Mouse (Mus musculus) liver, embryonic 14.5 days (tissue): ENCODE data around the gene Fam117b. TPM values are rescaled to one million over a fixed set of nuclear protein-coding genes. Genes with fewer than 3 reads are reported as not detected.

Source experiments
- ATAC-seq: fragments of 200-750 bp; cut with Nextera tagmentation; 2 replicates; pipeline ENCODE4 v1.8.0; 2017; ENCODE audit warnings: moderate number of reproducible peaks, mild to moderate bottlenecking, moderate library complexity; ENCODE audit not compliant: insufficient read depth
- DNase-seq, 3 experiments: peaks; one replicate each; pipeline ENCODE4 v3.0.0-alpha.2; 2012 to 2013; ENCODE audit warnings: low read depth in 3 of 3, low spot score in 3 of 3
- H3K27ac ChIP-seq: fragments of 300-500 bp; sonication (generic); 2 replicates; pipeline ENCODE4 v1.5.1; 2014; ENCODE audit warnings: moderate library complexity, mild to moderate bottlenecking, control low read depth, inconsistent platforms
- H3K27me3 ChIP-seq: fragments of 300-500 bp; sonication (generic); 2 replicates; pipeline ENCODE4 v1.6.1; 2014; ENCODE audit warnings: mild to moderate bottlenecking, low read length, moderate library complexity; ENCODE audit not compliant: control insufficient read depth, insufficient read depth
- H3K36me3 ChIP-seq: fragments of 300-500 bp; sonication (generic); replicated peaks from 2 replicates; pipeline ENCODE4 v1.6.1; 2014; ENCODE audit warnings: low read depth; ENCODE audit not compliant: control insufficient read depth, insufficient read depth
- H3K4me1 ChIP-seq, 2 experiments: fragments of 200-500 bp in 1 of 2; fragments of 300-500 bp in 1 of 2; sonication (generic) in 1 of 2; replicated peaks; 2 replicates each; pipeline ENCODE4 v1.6.1; 2012 to 2014; ENCODE audit warnings: antibody characterized with exemption in 1 of 2, inconsistent platforms in 1 of 2, low read length in 1 of 2; ENCODE audit not compliant: control insufficient read depth in 2 of 2, insufficient read depth in 2 of 2
- H3K4me2 ChIP-seq: fragments of 300-500 bp; sonication (generic); 2 replicates; pipeline ENCODE4 v1.6.1; 2014; ENCODE audit warnings: low read depth, mild to moderate bottlenecking, control low read depth, moderate library complexity
- H3K4me3 ChIP-seq, 2 experiments: fragments of 200-500 bp in 1 of 2; fragments of 300-500 bp in 1 of 2; sonication (generic) in 1 of 2; 2 replicates each; pipeline ENCODE4 v1.5.1; 2012 to 2014; ENCODE audit warnings: low read depth in 2 of 2, low read length in 2 of 2, mild to moderate bottlenecking in 2 of 2, control low read depth in 1 of 2, inconsistent platforms in 1 of 2, moderate library complexity in 1 of 2; ENCODE audit not compliant: insufficient read depth in 1 of 2
- H3K9ac ChIP-seq: fragments of 300-500 bp; sonication (generic); replicated peaks from 2 replicates; pipeline ENCODE4 v1.6.1; 2014; ENCODE audit warnings: mild to moderate bottlenecking, control low read depth, moderate library complexity
- H3K9me3 ChIP-seq: fragments of 300-500 bp; sonication (generic); 2 replicates; pipeline ENCODE4 v1.6.1; 2016; ENCODE audit warnings: low read length, mixed read lengths; ENCODE audit not compliant: control insufficient read depth
- CTCF ChIP-seq: IDR thresholded peaks from 2 replicates; pipeline ENCODE4 v1.5.1; 2016; ENCODE audit warnings: antibody characterized with exemption, low read depth, control low read depth
- EP300 ChIP-seq: IDR thresholded peaks from 2 replicates; pipeline ENCODE4 v1.6.1; 2016; ENCODE audit warnings: antibody characterized with exemption, low read depth
- WGBS: fragments of 180-500 bp; shearing (Covaris S2); extraction: QIAGEN DNeasy Blood & Tissue Kit; methylation state at CpG from one replicate; pipeline ENCODE4 v1.1.7; 2014; ENCODE audit not compliant: insufficient replicate concordance; 5-methylcytosine and 5-hydroxymethylcytosine counted together
- polyA plus RNA-seq, 2 experiments: library from polyadenylated mRNA; depleted of rRNA in 1 of 2; stranded (reverse) in 1 of 2; unstranded in 1 of 2; fragments of >200 nt; fragmentation: Nextera tagmentation in 1 of 2; extraction: Ambion mirVana in 1 of 2; gene quantifications; 2 replicates each; pipeline versions ENCODE4 v1.2.1 to v1.2.3; 2012 to 2014

Gene Fam117b
- polyA plus RNA-seq, 2 experiments, result 2.6 to 2.8 TPM

- Histone ChIP-seq H3K9ac (no peak overlapping the region), H3K27ac (no peak overlapping the region), H3K4me3 (no peak overlapping the region), H3K4me1 (peaks cover 3 to 19% of the 10 kb centered on the region in 2 experiments; a peak in 3 of 4 replicates), H3K27me3 (no peaks in the 10 kb centered on the region), H3K9me3 (no peaks in the 10 kb centered on the region), H3K4me2 (no peak overlapping the region), H3K36me3 (no peaks in the 10 kb centered on the region)
- TF ChIP-seq EP300, result no peak
- no peak for TF ChIP-seq CTCF
- DNase-seq, result no peak
- no peak for ATAC-seq
- WGBS, result 72% methylated on average over 6 of the region's 6 CpGs
These were observed 102.7 kb downstream of the Fam117b start for GRCm38 (mm10) chr1:60015511-60015910.

GRCm38 (mm10) chr1:60016136-60016611 lies 103.4 kb downstream of the Fam117b start:
- ATAC-seq (no peak), DNase-seq (no peak)
- Histone ChIP-seq H3K9me3 (no peaks in the 10 kb centered on the region), H3K27me3 (no peaks in the 10 kb centered on the region), H3K36me3 (no peaks in the 10 kb centered on the region), H3K4me3 (no peak overlapping the region), H3K9ac (no peak overlapping the region), H3K4me1 (peaks cover 3 to 19% of the 10 kb centered on the region in 2 experiments; a peak in 3 of 4 replicates), H3K27ac (no peak overlapping the region), H3K4me2 (peak overlapping the region; percentile 1; the same call in 1 of the 2 replicates)
- TF ChIP-seq CTCF, result no peak
- TF ChIP-seq EP300, result no peak
- WGBS, result 22% methylated on average over 5 of the region's 5 CpGs

- Histone ChIP-seq H3K27me3 (no peaks in the 10 kb centered on the region), H3K27ac (no peak overlapping the region), H3K4me3 (no peak overlapping the region), H3K4me2 (peak overlapping the region; percentile 1; the same call in 1 of the 2 replicates), H3K36me3 (no peaks in the 10 kb centered on the region), H3K9me3 (no peaks in the 10 kb centered on the region), H3K4me1 (peaks cover 3 to 19% of the 10 kb centered on the region in 2 experiments; a peak in 3 of 4 replicates), H3K9ac (no peak overlapping the region)
- TF ChIP-seq EP300, result no peak; the same call in 1 of the 2 replicates
- no peak for TF ChIP-seq CTCF
- no peak for DNase-seq
- peak; percentile 61; the same call in 1 of the 2 replicates for ATAC-seq
- WGBS, result 9% methylated on average over 1 of the region's 1 CpGs
These were observed 104.2 kb downstream of the Fam117b start for GRCm38 (mm10) chr1:60017031-60017469.

Other genes with a start within 250 kb of the Fam117b start
- gene Sumo1, start 242.2 kb upstream of the Fam117b start, polyA plus RNA-seq (2012; rRNA removed), result 29.6 and 42.5 TPM in 2 replicates
- gene Sumo1, start 242.2 kb upstream of the Fam117b start, polyA plus RNA-seq (2014; fragmentation: Nextera tagmentation; extraction: Ambion mirVana), result 152 and 153 TPM in 2 replicates
- 35.5 and 76.0 TPM in 2 replicates for gene Nop58, start 228.0 kb upstream of the Fam117b start, polyA plus RNA-seq (2012; rRNA removed)
- gene Nop58, start 228.0 kb upstream of the Fam117b start, polyA plus RNA-seq (2014; fragmentation: Nextera tagmentation; extraction: Ambion mirVana), result 124 and 132 TPM in 2 replicates
- gene Bmpr2, start 149.6 kb upstream of the Fam117b start, polyA plus RNA-seq (2012; rRNA removed), result 0.88 and 1.0 TPM in 2 replicates
- 1.0 and 1.1 TPM in 2 replicates for gene Bmpr2, start 149.6 kb upstream of the Fam117b start, polyA plus RNA-seq (2014; fragmentation: Nextera tagmentation; extraction: Ambion mirVana)
- 0.18 and 0.22 TPM in 2 replicates for gene Ica1l, start 130.2 kb downstream of the Fam117b start, polyA plus RNA-seq (2012; rRNA removed)
- 0.10 and 0.61 TPM in 2 replicates for gene Ica1l, start 130.2 kb downstream of the Fam117b start, polyA plus RNA-seq (2014; fragmentation: Nextera tagmentation; extraction: Ambion mirVana)
- gene Carf, start 185.2 kb downstream of the Fam117b start, polyA plus RNA-seq (2012; rRNA removed), result 1.5 TPM in 2 replicates
- gene Carf, start 185.2 kb downstream of the Fam117b start, polyA plus RNA-seq (2014; fragmentation: Nextera tagmentation; extraction: Ambion mirVana), result 1.5 and 1.9 TPM in 2 replicates
- gene Wdr12, start 185.6 kb downstream of the Fam117b start, polyA plus RNA-seq (2012; rRNA removed), result 6.7 and 14.4 TPM in 2 replicates
- 38.2 and 42.1 TPM in 2 replicates for gene Wdr12, start 185.6 kb downstream of the Fam117b start, polyA plus RNA-seq (2014; fragmentation: Nextera tagmentation; extraction: Ambion mirVana)